Mouse (Mus musculus): Measurements from ENCODE around the gene Cryl1. TPM values are rescaled to one million over a fixed set of nuclear protein-coding genes. Genes with fewer than 3 reads are reported as not detected.

The Cryl1 gene
- polyA plus RNA-seq, 2 experiments: 6.0 to 7.4 TPM

DNA sequence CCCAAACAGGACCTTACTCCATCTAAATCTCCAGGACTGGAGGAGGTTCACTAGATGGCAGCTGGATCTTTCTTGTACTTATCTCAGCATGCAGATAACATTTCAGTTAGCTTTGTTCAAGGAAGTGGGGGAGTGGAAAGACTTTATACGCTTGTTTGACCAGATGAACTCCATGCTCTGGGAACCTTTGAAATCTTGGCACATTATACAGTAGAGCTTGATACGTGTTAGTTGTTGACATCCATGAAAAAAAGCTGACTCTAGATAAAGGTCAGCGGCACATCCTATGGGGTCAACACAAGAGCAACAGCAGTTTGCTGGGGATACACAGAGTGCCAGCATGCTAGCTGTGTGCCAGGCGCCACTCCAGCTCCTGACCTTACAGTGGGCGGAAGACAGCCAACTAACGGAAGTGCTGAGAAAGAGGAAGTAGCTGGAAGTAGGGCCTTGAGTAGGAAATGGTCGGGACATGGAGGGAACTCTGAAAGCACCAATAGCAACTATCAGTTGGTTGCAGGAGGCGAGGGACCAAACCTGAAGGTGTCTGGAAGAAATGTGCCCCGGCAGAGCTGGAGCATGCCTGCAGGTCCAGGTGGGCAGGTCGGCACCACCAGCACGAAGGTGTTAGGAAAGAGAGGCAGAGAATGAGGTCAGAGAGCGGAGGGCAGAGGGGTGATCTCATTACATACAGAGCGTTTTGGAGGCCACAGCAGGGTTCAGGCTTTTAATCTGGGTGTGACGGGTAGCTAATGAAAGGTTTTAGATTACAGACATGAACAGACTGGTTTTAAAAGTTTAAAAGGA, 11.4 kb downstream of the Cryl1 start:
- Histone ChIP-seq H3K27ac (no peak overlapping the region), H3K36me3 (replicated peaks; ENCODE audit: control insufficient read depth, insufficient read depth, low read depth) (no peaks in the 10 kb centered on the region), H3K27me3 (ENCODE audit: control insufficient read depth, insufficient read depth, low read length) (no peaks in the 10 kb centered on the region), H3K4me3 (ENCODE audit: insufficient read depth in 1 of 2, low read depth in 2 of 2, low read length in 2 of 2) (no peak overlapping the region), H3K9ac (replicated peaks) (no peak overlapping the region), H3K9me3 (ENCODE audit: control insufficient read depth, low read length) (no peaks in the 10 kb centered on the region), H3K4me1 (replicated peaks; ENCODE audit: control insufficient read depth in 2 of 2, insufficient read depth in 2 of 2, low read length in 1 of 2) (peaks cover 0 to 13% of the 10 kb centered on the region in 2 experiments; a peak in 1 of 4 replicates), H3K4me2 (ENCODE audit: low read depth) (no peak overlapping the region; the same call in 1 of the 2 replicates)
- TF ChIP-seq EP300 (IDR thresholded peaks at IDR 0.05; ENCODE audit: low read depth): 0 out of 2 replicates have a peak, but pooled peaks have one; percentile 9
- TF ChIP-seq CTCF (IDR thresholded peaks at IDR 0.05; ENCODE audit: low read depth): no peak
- no peak for DNase-seq (ENCODE audit: low read depth in 3 of 3, low spot score in 3 of 3)
- peak; percentile 48; the same call in 1 of the 2 replicates for ATAC-seq (ENCODE audit: insufficient read depth)
- WGBS (ENCODE audit: insufficient replicate concordance): 33% methylated on average over 14 of the region's 14 CpGs

DNA sequence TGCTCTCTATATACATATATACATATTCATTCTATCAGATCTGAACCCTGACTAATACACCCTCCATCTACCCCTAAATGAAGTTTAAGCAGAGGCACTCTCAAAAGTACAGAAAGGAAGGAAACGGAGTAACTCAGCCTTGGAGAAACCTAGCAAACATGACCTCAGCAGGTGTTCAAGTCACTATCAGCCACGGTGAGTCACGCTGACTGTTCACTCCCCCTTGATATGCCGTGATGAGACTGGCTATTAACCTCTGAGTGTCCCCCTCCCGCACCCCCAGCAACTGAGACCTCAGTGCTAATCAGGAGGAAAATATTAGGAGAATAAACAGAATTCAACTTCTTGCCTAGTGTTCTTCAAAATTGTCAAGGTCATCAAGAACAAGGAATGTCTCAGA, 12.7 kb downstream of the Cryl1 start:
- Histone ChIP-seq H3K9ac (replicated peaks) (no peak overlapping the region), H3K4me1 (replicated peaks; ENCODE audit: control insufficient read depth in 2 of 2, insufficient read depth in 2 of 2, low read length in 1 of 2) (peaks cover 0 to 13% of the 10 kb centered on the region in 2 experiments; a peak in 1 of 4 replicates), H3K27ac (no peak overlapping the region), H3K4me2 (ENCODE audit: low read depth) (no peak overlapping the region), H3K4me3 (ENCODE audit: insufficient read depth in 1 of 2, low read depth in 2 of 2, low read length in 2 of 2) (no peak overlapping the region), H3K36me3 (replicated peaks; ENCODE audit: control insufficient read depth, insufficient read depth, low read depth) (no peaks in the 10 kb centered on the region), H3K9me3 (ENCODE audit: control insufficient read depth, low read length) (no peaks in the 10 kb centered on the region), H3K27me3 (ENCODE audit: control insufficient read depth, insufficient read depth, low read length) (no peaks in the 10 kb centered on the region)
- DNase-seq (ENCODE audit: low read depth in 3 of 3, low spot score in 3 of 3) (no peak), ATAC-seq (ENCODE audit: insufficient read depth) (no peak)
- WGBS (ENCODE audit: insufficient replicate concordance): 57% methylated on average over 5 of the region's 5 CpGs
- no peak for TF ChIP-seq EP300 (IDR thresholded peaks at IDR 0.05; ENCODE audit: low read depth)
- TF ChIP-seq CTCF (IDR thresholded peaks at IDR 0.05; ENCODE audit: low read depth): no peak

DNA sequence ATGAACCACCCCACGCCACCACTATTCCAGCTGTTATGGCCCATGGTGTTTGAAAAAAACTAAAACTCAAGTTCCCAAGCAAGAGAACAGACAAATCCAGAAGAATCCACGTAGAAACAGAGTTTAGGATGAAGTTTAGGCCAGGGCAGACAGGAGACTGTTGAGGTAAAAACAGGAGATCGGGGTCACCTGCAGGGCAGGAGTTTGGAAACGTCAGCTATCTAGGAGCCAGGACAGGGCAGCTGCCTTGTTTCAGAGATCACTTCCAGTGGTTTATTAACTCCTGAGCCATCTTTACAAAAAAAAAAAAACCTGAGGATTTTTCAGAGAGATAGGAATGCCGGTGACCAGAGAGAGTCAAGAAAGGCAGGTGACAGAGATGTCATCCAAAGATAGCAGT, 20.8 kb downstream of the Cryl1 start:
- H3K4me3 ChIP-seq (ENCODE audit: insufficient read depth in 1 of 2, low read depth in 2 of 2, low read length in 2 of 2): no peak overlapping the region
- no peak overlapping the region for H3K9ac ChIP-seq (replicated peaks)
- no peaks in the 10 kb centered on the region for H3K27me3 ChIP-seq (ENCODE audit: control insufficient read depth, insufficient read depth, low read length)
- H3K4me1 ChIP-seq (replicated peaks; ENCODE audit: control insufficient read depth in 2 of 2, insufficient read depth in 2 of 2, low read length in 1 of 2): peaks cover 0 to 2% of the 10 kb centered on the region in 2 experiments; a peak in 1 of 4 replicates
- no peaks in the 10 kb centered on the region for H3K9me3 ChIP-seq (ENCODE audit: control insufficient read depth, low read length)
- TF ChIP-seq CTCF (IDR thresholded peaks at IDR 0.05; ENCODE audit: low read depth): no peak
- no peak for TF ChIP-seq EP300 (IDR thresholded peaks at IDR 0.05; ENCODE audit: low read depth)
- H3K4me2 ChIP-seq (ENCODE audit: low read depth): no peak overlapping the region
- no peak for DNase-seq (ENCODE audit: low read depth in 3 of 3, low spot score in 3 of 3)
- 71% methylated on average over 5 of the region's 5 CpGs for WGBS (ENCODE audit: insufficient replicate concordance)
- no peak overlapping the region for H3K27ac ChIP-seq
- H3K36me3 ChIP-seq (replicated peaks; ENCODE audit: control insufficient read depth, insufficient read depth, low read depth): no peaks in the 10 kb centered on the region
- no peak for ATAC-seq (ENCODE audit: insufficient read depth)

DNA sequence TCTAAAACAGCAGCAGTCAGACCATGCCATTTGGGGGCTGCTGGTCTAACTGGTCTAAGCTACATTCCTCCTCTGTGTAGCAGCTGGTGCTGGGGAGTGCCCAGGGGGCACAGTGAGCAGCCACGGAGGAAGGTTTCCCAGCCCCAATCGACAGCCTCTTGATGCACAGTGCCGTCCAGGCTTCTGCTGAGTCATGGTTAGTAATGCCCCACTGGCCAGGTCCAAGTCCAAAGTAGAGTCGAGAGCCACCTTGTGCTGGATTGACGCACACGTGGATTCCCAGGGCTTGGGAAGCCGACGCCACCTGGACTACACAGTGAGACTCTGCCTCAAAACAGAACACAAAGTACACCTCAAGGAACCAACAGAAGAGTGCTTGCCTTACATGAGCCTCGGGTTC, 21.4 kb downstream of the Cryl1 start:
- Histone ChIP-seq H3K4me3 (ENCODE audit: insufficient read depth in 1 of 2, low read depth in 2 of 2, low read length in 2 of 2) (no peak overlapping the region), H3K27me3 (ENCODE audit: control insufficient read depth, insufficient read depth, low read length) (no peaks in the 10 kb centered on the region), H3K9ac (replicated peaks) (no peak overlapping the region), H3K27ac (no peak overlapping the region), H3K9me3 (ENCODE audit: control insufficient read depth, low read length) (no peaks in the 10 kb centered on the region), H3K36me3 (replicated peaks; ENCODE audit: control insufficient read depth, insufficient read depth, low read depth) (no peaks in the 10 kb centered on the region), H3K4me2 (ENCODE audit: low read depth) (no peak overlapping the region), H3K4me1 (replicated peaks; ENCODE audit: control insufficient read depth in 2 of 2, insufficient read depth in 2 of 2, low read length in 1 of 2) (peaks cover 0 to 2% of the 10 kb centered on the region in 2 experiments; a peak in 1 of 4 replicates)
- WGBS (ENCODE audit: insufficient replicate concordance): 70% methylated on average over 9 of the region's 9 CpGs
- ATAC-seq (ENCODE audit: insufficient read depth) (no peak), DNase-seq (ENCODE audit: low read depth in 3 of 3, low spot score in 3 of 3) (no peak)
- TF ChIP-seq EP300 (IDR thresholded peaks at IDR 0.05; ENCODE audit: low read depth) (no peak), CTCF (IDR thresholded peaks at IDR 0.05; ENCODE audit: low read depth) (no peak)

DNA sequence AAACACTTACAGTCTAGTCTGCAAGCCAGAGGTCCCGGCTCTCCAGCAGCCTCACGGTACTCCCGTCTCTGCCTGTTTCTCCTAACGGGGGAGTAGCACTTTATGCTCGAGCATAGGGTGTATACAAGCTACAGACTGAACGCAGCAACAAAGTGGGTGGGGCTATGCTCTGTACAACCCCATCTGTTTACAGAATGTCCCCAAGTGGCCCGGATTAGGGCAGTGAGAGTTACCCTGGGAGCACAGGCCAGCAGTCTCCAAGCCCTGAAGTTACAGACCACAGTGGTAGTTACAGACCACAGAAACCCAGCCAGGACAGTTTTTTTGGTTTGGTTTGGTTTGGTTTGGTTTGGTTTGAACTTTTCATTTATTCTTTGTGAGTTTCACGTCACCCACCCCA, 22.3 kb downstream of the Cryl1 start:
- WGBS (ENCODE audit: insufficient replicate concordance): 71% methylated on average over 8 of the region's 8 CpGs
- ATAC-seq (ENCODE audit: insufficient read depth): no peak
- TF ChIP-seq EP300 (IDR thresholded peaks at IDR 0.05; ENCODE audit: low read depth) (no peak), CTCF (IDR thresholded peaks at IDR 0.05; ENCODE audit: low read depth) (no peak)

More for the DNA sequence above, 22.3 kb downstream of the Cryl1 start:
- H3K4me3 ChIP-seq (ENCODE audit: insufficient read depth in 1 of 2, low read depth in 2 of 2, low read length in 2 of 2): no peak overlapping the region
- no peak overlapping the region for H3K9ac ChIP-seq (replicated peaks)
- no peak overlapping the region for H3K27ac ChIP-seq
- peaks cover 0 to 2% of the 10 kb centered on the region in 2 experiments; a peak in 1 of 4 replicates for H3K4me1 ChIP-seq (replicated peaks; ENCODE audit: control insufficient read depth in 2 of 2, insufficient read depth in 2 of 2, low read length in 1 of 2)
- no peaks in the 10 kb centered on the region for H3K27me3 ChIP-seq (ENCODE audit: control insufficient read depth, insufficient read depth, low read length)
- H3K4me2 ChIP-seq (ENCODE audit: low read depth): no peak overlapping the region
- DNase-seq (ENCODE audit: low read depth in 3 of 3, low spot score in 3 of 3): no peak
- H3K9me3 ChIP-seq (ENCODE audit: control insufficient read depth, low read length): no peaks in the 10 kb centered on the region
- no peaks in the 10 kb centered on the region for H3K36me3 ChIP-seq (replicated peaks; ENCODE audit: control insufficient read depth, insufficient read depth, low read depth)
